Mouse (Mus musculus): ENCODE measurements around the gene Hrh1. TPM values are rescaled to one million over a fixed set of nuclear protein-coding genes. Genes with fewer than 3 reads are reported as not detected.

Hrh1 gene
- polyA plus RNA-seq, 1 experiment from 2014 or later, result 0.46 TPM

DNA sequence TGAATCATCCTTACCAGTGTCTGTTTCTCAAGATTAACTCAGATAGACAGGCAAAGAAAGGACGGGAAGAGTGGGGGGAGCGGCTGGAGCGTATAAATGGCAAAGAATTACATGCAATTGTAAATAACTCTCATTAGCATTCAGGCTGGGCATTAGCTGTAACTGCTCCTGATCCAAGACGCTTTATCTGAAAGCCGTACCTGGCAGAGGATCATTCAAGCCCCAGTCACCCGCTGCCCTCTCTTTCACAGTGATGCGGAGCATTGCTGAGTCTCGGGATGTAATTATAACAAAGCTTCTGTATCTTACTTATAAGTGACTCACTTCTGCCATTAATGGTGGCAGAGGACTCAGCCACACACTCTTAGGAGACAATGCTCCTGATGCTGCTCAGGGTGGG is 3.1 kb downstream of the Hrh1 start:
- no peaks in the 10 kb centered on the region for H3K36me3 ChIP-seq (ENCODE audit: control insufficient read depth, insufficient read depth)
- H3K9me3 ChIP-seq (ENCODE audit: control insufficient read depth), result no peaks in the 10 kb centered on the region
- H3K9ac ChIP-seq (ENCODE audit: low read depth, low read length), result no peak overlapping the region
- no peaks in the 10 kb centered on the region; the same call in 1 of the 2 replicates for H3K4me1 ChIP-seq (replicated peaks; ENCODE audit: control insufficient read depth, insufficient read depth, low read length)
- peaks cover 21% of the 10 kb centered on the region; the same call in 1 of the 2 replicates for H3K27me3 ChIP-seq (replicated peaks; ENCODE audit: control insufficient read depth, insufficient read depth, low read length)
- WGBS, result 92% methylated on average over 8 of the region's 8 CpGs
- no peak for ATAC-seq
- H3K4me3 ChIP-seq (ENCODE audit: low read depth, low read length), result no peak overlapping the region
- H3K27ac ChIP-seq (ENCODE audit: low read depth, low read length), result no peak overlapping the region
- H3K4me2 ChIP-seq (replicated peaks; ENCODE audit: low read depth), result no peak overlapping the region
- no peak for TF ChIP-seq CTCF (IDR thresholded peaks at IDR 0.05; ENCODE audit: low read depth)

GRCm38 (mm10) chr6:114402161-114402560 is 4.4 kb downstream of the Hrh1 start:
- Histone ChIP-seq H3K27ac (ENCODE audit: low read depth, low read length) (no peak overlapping the region), H3K27me3 (replicated peaks; ENCODE audit: control insufficient read depth, insufficient read depth, low read length) (peaks cover 21% of the 10 kb centered on the region; the same call in 1 of the 2 replicates), H3K9me3 (ENCODE audit: control insufficient read depth) (no peaks in the 10 kb centered on the region), H3K36me3 (ENCODE audit: control insufficient read depth, insufficient read depth) (no peaks in the 10 kb centered on the region), H3K4me3 (ENCODE audit: low read depth, low read length) (no peak overlapping the region), H3K4me1 (replicated peaks; ENCODE audit: control insufficient read depth, insufficient read depth, low read length) (no peaks in the 10 kb centered on the region), H3K4me2 (replicated peaks; ENCODE audit: low read depth) (no peak overlapping the region), H3K9ac (ENCODE audit: low read depth, low read length) (no peak overlapping the region)
- ATAC-seq, result no peak
- 72% methylated on average over 2 of the region's 2 CpGs for WGBS
- TF ChIP-seq CTCF (IDR thresholded peaks at IDR 0.05; ENCODE audit: low read depth), result peak; percentile 78

- no peak overlapping the region for H3K9ac ChIP-seq (ENCODE audit: low read depth, low read length)
- H3K9me3 ChIP-seq (ENCODE audit: control insufficient read depth), result no peaks in the 10 kb centered on the region
- no peak; the same call in 1 of the 2 replicates for ATAC-seq
- H3K4me1 ChIP-seq (replicated peaks; ENCODE audit: control insufficient read depth, insufficient read depth, low read length), result no peaks in the 10 kb centered on the region
- H3K27me3 ChIP-seq (replicated peaks; ENCODE audit: control insufficient read depth, insufficient read depth, low read length), result peaks cover 10% of the 10 kb centered on the region; the same call in 1 of the 2 replicates
- WGBS, result 31% methylated on average over 8 of the region's 8 CpGs
- TF ChIP-seq CTCF (IDR thresholded peaks at IDR 0.05; ENCODE audit: low read depth), result no peak
- no peaks in the 10 kb centered on the region for H3K36me3 ChIP-seq (ENCODE audit: control insufficient read depth, insufficient read depth)
- H3K4me2 ChIP-seq (replicated peaks; ENCODE audit: low read depth), result no peak overlapping the region
- no peak overlapping the region for H3K27ac ChIP-seq (ENCODE audit: low read depth, low read length)
- H3K4me3 ChIP-seq (ENCODE audit: low read depth, low read length), result no peak overlapping the region
Measured at GRCm38 (mm10) chr6:114403632-114404031, 5.9 kb downstream of the Hrh1 start.

- WGBS, result 25% methylated on average over 5 of the region's 5 CpGs
- no peak overlapping the region for H3K4me3 ChIP-seq (ENCODE audit: low read depth, low read length)
- no peak overlapping the region for H3K4me2 ChIP-seq (replicated peaks; ENCODE audit: low read depth)
- no peak overlapping the region for H3K27ac ChIP-seq (ENCODE audit: low read depth, low read length)
- H3K9ac ChIP-seq (ENCODE audit: low read depth, low read length), result no peak overlapping the region
- no peaks in the 10 kb centered on the region for H3K4me1 ChIP-seq (replicated peaks; ENCODE audit: control insufficient read depth, insufficient read depth, low read length)
- no peaks in the 10 kb centered on the region for H3K9me3 ChIP-seq (ENCODE audit: control insufficient read depth)
- ATAC-seq, result no peak
- peaks cover 5% of the 10 kb centered on the region; the same call in 1 of the 2 replicates for H3K27me3 ChIP-seq (replicated peaks; ENCODE audit: control insufficient read depth, insufficient read depth, low read length)
- no peak for TF ChIP-seq CTCF (IDR thresholded peaks at IDR 0.05; ENCODE audit: low read depth)
- H3K36me3 ChIP-seq (ENCODE audit: control insufficient read depth, insufficient read depth), result no peaks in the 10 kb centered on the region
Measured at GRCm38 (mm10) chr6:114404128-114404527, 6.4 kb downstream of the Hrh1 start.

DNA sequence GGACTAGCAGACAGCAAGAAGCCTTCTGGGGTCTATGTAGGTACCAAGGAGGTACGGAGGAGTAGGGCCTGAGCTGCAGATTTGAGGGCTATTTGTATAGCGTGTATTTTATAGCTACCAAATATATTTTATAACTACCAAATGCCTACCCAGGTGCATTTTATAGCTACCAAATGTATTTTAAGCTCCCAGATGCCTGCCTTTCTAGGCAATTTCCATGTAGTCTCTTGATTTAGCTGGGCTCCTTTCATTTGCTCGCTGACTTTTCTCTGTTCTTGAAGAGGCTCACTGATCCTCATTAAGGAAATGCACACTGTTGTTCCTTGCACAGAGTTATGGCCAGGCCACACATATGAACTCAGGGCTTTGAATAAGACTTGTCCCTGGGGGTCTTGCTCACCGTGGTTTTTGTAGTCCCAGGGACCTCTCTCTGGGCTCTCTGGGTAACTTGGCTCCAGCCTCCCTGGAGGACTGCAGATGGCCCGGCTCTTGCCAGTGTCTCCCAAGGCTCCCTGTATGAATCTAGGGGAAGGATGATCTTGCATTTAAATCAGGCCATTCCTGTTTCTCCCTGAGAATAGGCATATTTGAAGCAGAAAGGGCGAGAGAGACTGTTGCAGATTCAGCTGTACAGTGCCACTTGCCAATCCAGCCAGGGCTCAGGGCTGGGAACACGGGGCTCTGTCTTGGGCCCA is 7.2 kb downstream of the Hrh1 start:
- Histone ChIP-seq H3K4me3 (ENCODE audit: low read depth, low read length) (no peak overlapping the region), H3K4me1 (replicated peaks; ENCODE audit: control insufficient read depth, insufficient read depth, low read length) (no peaks in the 10 kb centered on the region), H3K9ac (ENCODE audit: low read depth, low read length) (no peak overlapping the region), H3K9me3 (ENCODE audit: control insufficient read depth) (no peaks in the 10 kb centered on the region), H3K27ac (ENCODE audit: low read depth, low read length) (no peak overlapping the region), H3K27me3 (replicated peaks; ENCODE audit: control insufficient read depth, insufficient read depth, low read length) (no peaks in the 10 kb centered on the region), H3K4me2 (replicated peaks; ENCODE audit: low read depth) (no peak overlapping the region), H3K36me3 (ENCODE audit: control insufficient read depth, insufficient read depth) (no peaks in the 10 kb centered on the region)
- 87% methylated on average over 7 of the region's 7 CpGs for WGBS
- ATAC-seq, result no peak
- no peak for TF ChIP-seq CTCF (IDR thresholded peaks at IDR 0.05; ENCODE audit: low read depth)

DNA sequence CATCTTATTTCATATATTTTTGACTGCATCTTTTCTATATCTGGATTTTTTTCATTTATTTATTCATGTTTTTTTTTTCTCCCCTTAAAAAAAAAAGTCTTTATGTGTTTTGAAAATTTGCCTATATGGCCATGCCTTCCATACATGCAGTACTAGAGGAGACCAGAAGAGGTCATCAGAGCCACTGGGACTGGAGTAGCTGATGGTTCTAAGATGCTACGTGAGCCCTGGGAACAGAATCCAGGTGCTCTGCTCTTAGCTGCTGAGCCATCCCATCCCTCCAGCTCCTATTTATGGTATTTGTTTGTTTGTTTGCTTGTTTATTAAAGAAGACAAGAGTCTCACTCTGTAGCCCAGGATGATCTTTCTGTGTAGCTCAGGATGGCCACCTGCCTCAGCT is 8.9 kb downstream of the Hrh1 start:
- WGBS, result 51% methylated on average over 1 of the region's 1 CpGs
- no peak for ATAC-seq
- Histone ChIP-seq H3K9me3 (ENCODE audit: control insufficient read depth) (no peaks in the 10 kb centered on the region), H3K36me3 (ENCODE audit: control insufficient read depth, insufficient read depth) (no peaks in the 10 kb centered on the region), H3K9ac (ENCODE audit: low read depth, low read length) (no peak overlapping the region), H3K4me3 (ENCODE audit: low read depth, low read length) (no peak overlapping the region), H3K4me1 (replicated peaks; ENCODE audit: control insufficient read depth, insufficient read depth, low read length) (no peaks in the 10 kb centered on the region), H3K27me3 (replicated peaks; ENCODE audit: control insufficient read depth, insufficient read depth, low read length) (no peaks in the 10 kb centered on the region), H3K4me2 (replicated peaks; ENCODE audit: low read depth) (no peak overlapping the region), H3K27ac (ENCODE audit: low read depth, low read length) (no peak overlapping the region)
- TF ChIP-seq CTCF (IDR thresholded peaks at IDR 0.05; ENCODE audit: low read depth), result peak; percentile 72

Data from intestine, postnatal 0 days (tissue).